Mouse (Mus musculus): ENCODE measurements at regions not wholly inside any gene's neighbourhood (a gene's known extent, or its start where the extent isn't known, plus 50 kb on each side); places are given as distances from the start of the nearest gene placed in this dataset.

- CTCF ChIA-PET: no interaction called here
- ATAC-seq (no peak), DNase-seq (ENCODE audit: low read depth, low spot score) (no peak)
- POLR2A ChIA-PET: no interaction called here
- TF ChIP-seq CTCF (IDR thresholded peaks at IDR 0.05): no peak
- H3K27me3 ChIP-seq: no peaks in the 10 kb centered on the region
- in situ Hi-C loops (cut with MboI; ENCODE audit: low pct_unique_long_range_greater_than_20kb): no loop called here
These were observed 109.2 kb upstream of the Slit3 start for GRCm38 (mm10) chr11:35011521-35012476.

GRCm38 (mm10) chr11:35006773-35007567, 114.1 kb upstream of the Slit3 start:
- TF ChIP-seq CTCF (IDR thresholded peaks at IDR 0.05): no peak
- in situ Hi-C loops (cut with MboI; ENCODE audit: low pct_unique_long_range_greater_than_20kb): no loop called here
- CTCF ChIA-PET: interaction anchor here (2.5 kb wide), 1 partner anchor 11 kb away, joined by 6 read pairs; no protein-coding TSS in a partner anchor
- DNase-seq (ENCODE audit: low read depth, low spot score) (no peak), ATAC-seq (no peak)
- H3K27me3 ChIP-seq: no peaks in the 10 kb centered on the region
- POLR2A ChIA-PET: no interaction called here

GRCm38 (mm10) chr11:35005143-35005542, 115.9 kb upstream of the Slit3 start:
- ATAC-seq (no peak), DNase-seq (ENCODE audit: low read depth, low spot score) (no peak)
- CTCF ChIA-PET: no interaction called here
- no peaks in the 10 kb centered on the region for H3K27me3 ChIP-seq
- in situ Hi-C loops (cut with MboI; ENCODE audit: low pct_unique_long_range_greater_than_20kb): no loop called here
- TF ChIP-seq CTCF (IDR thresholded peaks at IDR 0.05): no peak
- POLR2A ChIA-PET: no interaction called here

GRCm38 (mm10) chr11:35004431-35004830, 116.6 kb upstream of the Slit3 start:
- in situ Hi-C loops (cut with MboI; ENCODE audit: low pct_unique_long_range_greater_than_20kb): no loop called here
- POLR2A ChIA-PET: no interaction called here
- no peak for TF ChIP-seq CTCF (IDR thresholded peaks at IDR 0.05)
- CTCF ChIA-PET: no interaction called here
- H3K27me3 ChIP-seq: no peaks in the 10 kb centered on the region
- DNase-seq (ENCODE audit: low read depth, low spot score): no peak
- no peak for ATAC-seq

GRCm38 (mm10) chr11:35003956-35004355, 117.1 kb upstream of the Slit3 start:
- ATAC-seq: peak; percentile 4
- POLR2A ChIA-PET: no interaction called here
- H3K27me3 ChIP-seq: no peaks in the 10 kb centered on the region
- in situ Hi-C loops (cut with MboI; ENCODE audit: low pct_unique_long_range_greater_than_20kb): no loop called here
- TF ChIP-seq CTCF (IDR thresholded peaks at IDR 0.05): peak; percentile 36
- DNase-seq (ENCODE audit: low read depth, low spot score): no peak
- CTCF ChIA-PET: interaction anchor here (0.8 kb wide), 2 partner anchors 10 to 115 kb away, joined by 3 read pairs; no protein-coding TSS in a partner anchor

- no peak for TF ChIP-seq CTCF (IDR thresholded peaks at IDR 0.05)
- no peak for ATAC-seq
- POLR2A ChIA-PET: no interaction called here
- CTCF ChIA-PET: no interaction called here
- DNase-seq (ENCODE audit: low read depth, low spot score): no peak
- in situ Hi-C loops (cut with MboI; ENCODE audit: low pct_unique_long_range_greater_than_20kb): no loop called here
- H3K27me3 ChIP-seq: no peaks in the 10 kb centered on the region
These were observed 123.1 kb upstream of the Slit3 start for GRCm38 (mm10) chr11:34997906-34998305.

- DNase-seq (ENCODE audit: low read depth, low spot score): no peak
- ChIA-PET CTCF (interaction anchor here (0.8 kb wide), 1 partner anchor 12 kb away, joined by 3 read pairs; no protein-coding TSS in a partner anchor), POLR2A (no interaction called here)
- H3K27me3 ChIP-seq: no peaks in the 10 kb centered on the region
- ATAC-seq: no peak
- in situ Hi-C loops (cut with MboI; ENCODE audit: low pct_unique_long_range_greater_than_20kb): no loop called here
- no peak for TF ChIP-seq CTCF (IDR thresholded peaks at IDR 0.05)
These were observed 125.5 kb upstream of the Slit3 start for GRCm38 (mm10) chr11:34995515-34995914.

- no peak for ATAC-seq
- H3K27me3 ChIP-seq: no peaks in the 10 kb centered on the region
- ChIA-PET POLR2A (no interaction called here), CTCF (no interaction called here)
- TF ChIP-seq CTCF (IDR thresholded peaks at IDR 0.05): no peak
- in situ Hi-C loops (cut with MboI; ENCODE audit: low pct_unique_long_range_greater_than_20kb): no loop called here
- DNase-seq (ENCODE audit: low read depth, low spot score): no peak
These were observed 138.1 kb upstream of the Slit3 start for GRCm38 (mm10) chr11:34982775-34983457.

GRCm38 (mm10) chr11:34980210-34980609, 140.8 kb upstream of the Slit3 start:
- ATAC-seq (peak; percentile 60), DNase-seq (ENCODE audit: low read depth, low spot score) (peak; percentile 27)
- ChIA-PET CTCF (no interaction called here), POLR2A (no interaction called here)
- in situ Hi-C loops (cut with MboI; ENCODE audit: low pct_unique_long_range_greater_than_20kb): no loop called here
- no peaks in the 10 kb centered on the region for H3K27me3 ChIP-seq
- TF ChIP-seq CTCF (IDR thresholded peaks at IDR 0.05): no peak

- in situ Hi-C loops (cut with MboI; ENCODE audit: low pct_unique_long_range_greater_than_20kb): no loop called here
- no peak for DNase-seq (ENCODE audit: low read depth, low spot score)
- CTCF ChIA-PET: no interaction called here
- TF ChIP-seq CTCF (IDR thresholded peaks at IDR 0.05): no peak
- POLR2A ChIA-PET: no interaction called here
- no peak for ATAC-seq
- no peaks in the 10 kb centered on the region for H3K27me3 ChIP-seq
These were observed 143.2 kb upstream of the Slit3 start for GRCm38 (mm10) chr11:34977861-34978260.
